Mouse (Mus musculus): ENCODE data around the gene Lrp2.
"Not testable (repeated sequence)": the region's sequence is repeated elsewhere in the genome, so short reads cannot be mapped to it uniquely, and the experiment has no call there.

Gene Lrp2

GRCm38 (mm10) chr2:69584117-69584933, 1.5 kb downstream of the Lrp2 start:
- no peak for DNase-seq (ENCODE audit: extremely low spot score, low read depth, low spot score)

DNA sequence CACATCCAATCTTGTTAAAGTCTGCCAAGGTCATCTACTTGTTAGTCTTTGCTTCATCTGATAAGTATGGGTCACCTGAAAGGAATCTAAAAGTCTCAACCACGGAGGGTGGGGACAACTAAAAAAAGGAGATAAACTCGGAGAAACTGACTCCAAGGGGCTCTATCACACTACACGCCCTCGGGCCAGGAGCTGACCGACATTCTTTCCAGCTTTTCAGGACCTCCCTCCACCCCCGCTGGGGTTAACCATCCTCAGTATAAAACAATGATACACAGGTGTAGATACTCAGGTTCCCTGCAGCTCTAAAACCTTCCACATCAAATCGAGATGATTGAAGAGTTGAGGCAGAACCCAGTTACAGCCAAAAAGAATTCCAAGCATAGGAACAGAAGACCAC, 3.0 kb downstream of the Lrp2 start:
- no peak for DNase-seq (ENCODE audit: extremely low spot score, low read depth, low spot score)

DNA sequence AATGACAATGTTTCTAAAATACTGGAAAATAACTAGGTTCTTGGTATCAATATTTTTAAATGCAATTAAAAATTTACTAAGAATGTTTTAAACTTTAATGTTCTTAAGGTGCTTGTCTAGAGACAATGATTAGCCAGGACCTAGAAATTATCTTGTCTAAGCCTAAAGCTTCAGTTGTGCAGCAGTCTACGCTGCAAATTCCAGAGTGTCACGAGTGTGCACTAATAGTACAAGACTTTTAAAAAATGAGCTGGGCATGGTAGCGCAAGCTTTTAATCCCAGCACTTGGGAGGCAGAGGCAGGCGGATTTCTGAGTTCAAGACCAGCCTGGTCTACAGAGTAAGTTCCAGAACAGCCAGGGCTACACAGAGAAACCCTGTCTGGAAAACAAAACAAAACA, 3.8 kb downstream of the Lrp2 start:
- DNase-seq (ENCODE audit: extremely low spot score, low read depth, low spot score): not testable (repeated sequence)

DNA sequence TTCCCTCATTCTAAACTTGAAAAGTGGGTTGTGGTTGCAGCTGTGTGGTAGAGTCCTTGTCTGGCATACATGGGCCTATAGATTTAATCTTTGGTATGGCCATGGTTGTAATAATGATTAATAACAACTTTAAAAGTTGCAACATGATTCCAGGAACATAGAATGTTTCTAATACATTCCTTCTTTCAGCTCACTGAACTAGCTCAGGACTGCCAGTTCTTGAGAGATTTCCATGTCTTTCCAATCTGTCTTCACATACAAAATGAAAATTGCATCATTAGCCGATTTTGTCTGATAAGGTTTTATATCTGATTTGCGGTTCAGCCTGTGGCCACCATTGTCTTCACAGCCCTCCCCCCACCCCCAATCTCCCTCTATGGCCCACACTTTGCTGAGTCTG, 5.8 kb downstream of the Lrp2 start:
- no peak for DNase-seq (ENCODE audit: extremely low spot score, low read depth, low spot score)

DNA sequence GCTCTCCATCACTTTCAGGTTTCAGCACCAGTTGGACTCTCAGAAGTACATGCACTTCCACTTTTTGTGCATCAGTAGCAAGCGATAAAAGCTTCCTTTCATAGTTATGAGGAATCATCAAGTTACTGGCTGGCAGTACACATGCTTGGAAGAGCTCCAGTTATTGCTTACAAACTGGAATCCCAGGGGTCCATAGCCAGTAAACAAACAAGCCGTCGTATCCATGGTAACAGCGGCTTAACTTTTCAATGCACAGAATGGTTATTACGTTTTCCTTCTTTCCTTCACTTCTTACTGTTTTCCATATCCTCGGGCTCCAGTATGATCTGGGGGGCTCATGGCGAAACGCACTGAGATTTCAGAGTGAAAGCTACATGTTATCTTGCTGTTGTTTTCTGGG, 7.7 kb downstream of the Lrp2 start:
- no peak for DNase-seq (ENCODE audit: extremely low spot score, low read depth, low spot score)

- no peak for DNase-seq (ENCODE audit: extremely low spot score, low read depth, low spot score)
These were observed 9.3 kb downstream of the Lrp2 start for GRCm38 (mm10) chr2:69576531-69576930.

- no peak for DNase-seq (ENCODE audit: extremely low spot score, low read depth, low spot score)
These were observed 10.9 kb downstream of the Lrp2 start for GRCm38 (mm10) chr2:69574934-69575333.

GRCm38 (mm10) chr2:69574261-69574660, 11.6 kb downstream of the Lrp2 start:
- no peak for DNase-seq (ENCODE audit: extremely low spot score, low read depth, low spot score)

GRCm38 (mm10) chr2:69573733-69574054, 12.2 kb downstream of the Lrp2 start:
- DNase-seq (ENCODE audit: extremely low spot score, low read depth, low spot score): no peak

DNA sequence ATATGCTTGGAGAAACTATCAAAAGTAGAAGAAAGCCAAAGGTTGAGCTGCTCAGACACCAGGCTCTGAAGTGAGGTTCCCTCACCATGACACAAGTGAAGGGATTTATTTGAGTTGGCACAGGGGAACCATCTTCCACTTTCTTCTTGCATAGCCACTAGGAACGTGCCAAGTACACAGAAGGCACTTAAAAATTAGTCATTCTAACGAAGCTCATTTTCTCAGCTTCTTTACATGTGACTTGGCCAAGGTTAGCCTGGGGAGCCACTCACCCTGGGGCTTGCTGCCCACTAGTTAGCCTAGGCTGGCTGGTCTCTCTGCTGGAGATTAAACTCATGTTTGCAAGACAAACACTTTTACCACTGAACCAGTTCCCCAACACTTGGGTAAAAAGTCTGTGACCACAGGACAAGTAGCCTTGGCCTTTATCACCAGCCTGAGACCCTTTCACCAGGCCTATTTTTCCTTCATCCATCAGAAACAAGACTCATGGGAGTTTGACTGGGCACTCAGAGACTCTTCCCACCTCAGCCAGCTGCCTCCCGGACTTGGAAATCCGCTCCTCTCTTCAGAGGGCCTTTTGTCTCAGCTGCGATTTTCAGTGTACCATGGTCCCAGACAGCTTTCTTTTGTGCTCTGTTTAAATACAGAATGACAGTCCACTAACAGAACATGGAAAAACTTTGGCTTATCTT, 12.7 kb downstream of the Lrp2 start:
- no peak for DNase-seq (ENCODE audit: extremely low spot score, low read depth, low spot score)

DNA sequence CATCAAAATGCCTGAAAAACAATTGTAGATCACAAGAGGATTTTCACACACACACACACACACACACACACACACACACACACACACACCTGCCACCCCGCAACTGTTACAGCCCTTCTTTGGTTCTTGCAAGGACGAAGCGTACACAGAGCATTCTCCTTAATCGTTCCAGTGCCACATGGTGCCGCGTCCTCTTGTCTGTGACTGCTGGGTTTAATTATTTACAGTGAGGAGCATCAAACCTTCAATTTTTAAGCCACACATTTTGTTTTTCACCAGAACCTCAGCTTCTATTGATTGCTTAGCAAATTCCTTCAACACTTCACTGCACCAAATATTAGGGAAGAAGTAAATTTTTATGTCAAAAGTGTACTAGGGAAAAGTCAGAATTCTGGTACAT, 15.3 kb downstream of the Lrp2 start:
- DNase-seq (ENCODE audit: extremely low spot score, low read depth, low spot score): no peak

GRCm38 (mm10) chr2:69566281-69566680, 19.6 kb downstream of the Lrp2 start:
- no peak for DNase-seq (ENCODE audit: extremely low spot score, low read depth, low spot score)

GRCm38 (mm10) chr2:69563492-69563891, 22.4 kb downstream of the Lrp2 start:
- no peak for DNase-seq (ENCODE audit: extremely low spot score, low read depth, low spot score)

DNA sequence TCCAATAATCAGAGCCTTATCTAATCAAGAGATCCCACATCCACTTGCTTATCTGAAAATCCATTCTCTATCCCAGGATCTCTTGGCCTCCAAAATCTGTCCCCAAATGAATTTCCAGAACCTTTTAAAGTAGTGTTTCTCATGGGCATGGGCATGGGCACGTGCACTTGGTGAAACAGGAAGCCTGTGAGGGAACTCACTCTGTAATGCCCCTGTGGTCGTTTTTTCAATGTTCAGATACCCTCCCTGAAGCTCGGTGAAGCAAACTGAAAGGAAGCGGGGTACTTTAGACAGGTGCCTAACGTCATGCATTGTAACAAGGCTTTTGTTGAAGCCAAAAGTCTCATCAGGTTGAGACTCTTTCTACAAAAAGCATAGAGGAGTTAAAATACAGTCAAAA, 23.1 kb downstream of the Lrp2 start:
- DNase-seq (ENCODE audit: extremely low spot score, low read depth, low spot score): no peak

GRCm38 (mm10) chr2:69560221-69560620, 25.6 kb downstream of the Lrp2 start:
- DNase-seq (ENCODE audit: extremely low spot score, low read depth, low spot score): no peak

- no peak for DNase-seq (ENCODE audit: extremely low spot score, low read depth, low spot score)
These were observed 26.5 kb downstream of the Lrp2 start for GRCm38 (mm10) chr2:69559380-69559779.

DNA sequence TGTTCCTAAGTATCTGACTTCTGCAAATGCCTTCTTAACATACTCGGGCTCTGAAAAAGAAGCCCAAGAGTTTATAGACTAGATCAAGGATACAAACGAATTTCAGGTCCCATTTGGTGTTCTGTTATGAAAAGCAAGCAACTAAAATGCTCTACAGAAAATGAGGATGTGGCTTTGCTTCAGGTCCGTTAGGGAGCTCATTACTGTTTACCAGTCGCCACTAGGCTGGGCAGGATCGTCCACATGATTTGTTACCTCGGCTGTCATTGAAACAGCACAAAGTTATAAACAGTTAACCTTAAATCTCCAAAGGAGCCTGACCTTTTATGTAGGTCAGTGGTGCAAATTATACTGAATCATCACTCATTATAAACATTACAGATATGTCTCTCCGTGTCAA, 29.2 kb downstream of the Lrp2 start:
- DNase-seq (ENCODE audit: extremely low spot score, low read depth, low spot score): no peak

GRCm38 (mm10) chr2:69551639-69552038, 34.2 kb downstream of the Lrp2 start:
- no peak for DNase-seq (ENCODE audit: extremely low spot score, low read depth, low spot score)

DNA sequence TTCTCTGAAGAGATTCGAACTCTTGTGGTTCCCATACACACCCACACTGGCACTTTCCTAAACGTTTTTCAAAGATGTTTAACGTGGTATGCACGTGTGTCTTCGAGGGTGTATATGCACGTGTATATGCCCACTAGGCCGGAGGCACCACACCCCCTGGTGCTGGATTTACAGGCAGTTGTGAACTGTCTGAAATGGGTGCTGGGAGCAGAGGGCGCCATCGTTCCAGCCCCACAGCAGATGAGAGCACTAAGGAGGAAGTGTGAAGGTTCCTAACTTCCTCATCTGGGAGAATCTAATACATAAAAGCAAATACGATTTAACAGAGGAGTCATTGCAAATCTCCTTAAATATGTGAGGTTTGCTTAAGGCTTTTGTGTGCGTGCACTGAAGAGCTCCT, 39.0 kb downstream of the Lrp2 start:
- no peak for DNase-seq (ENCODE audit: extremely low spot score, low read depth, low spot score)

DNA sequence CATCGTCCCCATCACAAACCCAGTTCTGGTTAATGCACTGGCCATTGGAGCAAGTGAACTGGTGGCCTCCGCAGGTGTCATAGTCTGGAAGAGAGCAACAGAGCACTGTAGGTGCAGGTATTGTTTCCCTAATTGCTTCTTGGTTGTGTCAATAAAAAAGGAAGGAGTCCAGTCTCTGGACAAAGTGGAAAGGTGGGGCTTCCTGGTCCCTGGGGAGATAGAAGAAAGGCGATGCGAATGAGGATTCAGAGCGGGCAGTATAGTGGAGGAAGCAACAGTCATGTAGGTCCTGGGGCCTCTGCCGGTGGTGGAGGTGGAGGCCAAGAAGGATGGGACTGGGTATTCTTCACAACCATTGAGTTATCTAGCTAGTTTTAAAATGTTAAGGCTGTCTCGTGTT, 49.8 kb downstream of the Lrp2 start:
- no peak for DNase-seq (ENCODE audit: extremely low spot score, low read depth, low spot score)

GRCm38 (mm10) chr2:69531528-69532055, 54.3 kb downstream of the Lrp2 start:
- DNase-seq (ENCODE audit: extremely low spot score, low read depth, low spot score): no peak

Measured in hindlimb bud, embryonic 11.5 days (tissue).